Mouse (Mus musculus): ENCODE data around the gene Ranbp1.

DNA sequence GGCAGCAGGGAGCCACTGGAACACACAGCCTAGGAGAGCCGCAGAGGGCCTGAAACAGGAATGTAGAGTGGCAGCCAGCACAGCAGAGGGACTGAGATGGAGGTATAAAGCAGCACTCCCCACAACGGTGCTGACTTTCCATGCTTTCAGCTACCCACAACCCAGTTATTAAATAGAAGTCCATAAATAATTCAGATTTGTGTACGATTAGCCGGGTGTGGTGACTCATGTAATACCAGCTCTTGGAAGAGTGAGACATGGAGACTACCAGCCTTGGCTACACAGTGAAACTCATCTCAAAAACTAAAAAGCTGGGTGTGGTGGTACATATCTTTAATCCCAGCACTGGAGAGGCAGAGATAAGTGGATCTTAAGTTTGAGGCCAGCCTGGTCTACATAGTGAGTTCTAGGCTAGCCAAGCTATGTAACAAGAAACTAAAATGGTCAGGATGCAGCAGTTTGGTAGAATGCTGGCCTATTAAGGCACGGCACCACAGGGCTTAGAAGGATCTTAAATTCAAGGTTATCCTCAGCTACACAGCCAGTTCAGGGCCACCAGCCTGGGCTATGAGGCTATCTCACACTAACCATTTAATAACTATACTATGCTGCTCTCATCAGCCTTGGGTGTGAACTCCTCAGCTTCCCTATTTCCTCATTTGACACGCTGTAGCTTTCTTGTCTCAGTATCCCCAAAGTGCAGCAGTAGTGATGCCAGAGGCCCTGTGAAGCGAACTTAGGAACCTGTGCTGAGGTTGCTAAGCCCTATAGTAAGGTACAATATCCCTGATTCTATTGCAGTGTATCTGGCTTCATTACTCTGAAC, 11.6 kb downstream of the Ranbp1 start:
- TF ChIP-seq EP300 (optimal IDR thresholded peaks at IDR 0.05), result no peak
- TF ChIP-seq CTCF (IDR thresholded peaks at IDR 0.05; ENCODE audit: low read depth), result no peak

Data from stomach, postnatal 0 days (tissue).